Mouse (Mus musculus): ENCODE results near the gene Asb16. TPM values are rescaled to one million over a fixed set of nuclear protein-coding genes. Genes with fewer than 3 reads are reported as not detected.

The Asb16 gene
- total and polyA plus RNA-seq, 3 experiments, result 0.74 to 1.1 (median 0.89) TPM

DNA sequence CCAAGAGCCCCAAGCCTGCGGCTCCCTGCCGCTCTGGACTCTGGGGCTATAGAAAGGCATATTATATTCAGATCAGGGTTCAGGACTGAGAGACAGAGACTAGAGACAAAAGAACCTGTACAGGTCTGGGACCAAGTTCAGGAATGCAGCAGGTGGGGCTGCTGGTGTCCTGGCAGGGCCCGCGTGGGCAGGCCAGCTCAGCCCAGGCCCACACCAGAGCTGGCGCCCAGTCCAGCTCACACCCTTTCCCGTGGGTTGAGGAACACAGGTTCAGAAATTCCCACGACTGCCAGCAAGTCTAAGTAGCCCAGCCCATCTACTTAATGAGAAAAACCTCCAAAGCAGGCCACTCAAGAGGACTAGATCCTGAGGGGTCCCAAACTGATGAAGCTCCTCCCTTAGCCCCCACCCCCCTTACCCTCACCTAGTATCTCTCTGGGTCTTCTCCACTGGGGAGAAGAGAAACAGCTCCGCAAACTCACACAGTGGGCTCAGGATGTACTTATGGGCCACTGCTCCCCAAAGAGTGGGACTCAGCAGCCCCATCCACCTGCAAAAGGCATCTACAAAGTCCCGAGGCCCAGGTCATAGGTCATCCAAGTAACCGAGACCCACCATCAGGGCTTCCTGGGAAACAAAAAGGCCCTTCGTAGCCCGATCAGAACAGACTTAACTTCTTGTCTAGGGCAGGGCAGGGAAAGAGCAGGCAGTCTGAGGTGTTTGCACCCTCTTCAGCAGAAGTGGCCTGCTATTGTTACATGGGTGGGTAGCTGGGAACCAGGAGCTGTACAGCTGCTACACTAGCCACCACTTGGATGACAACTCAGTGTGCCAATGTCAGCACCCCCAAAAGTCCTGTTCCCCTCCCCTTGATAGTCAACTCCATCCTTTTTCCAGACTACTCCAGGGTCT is 42.2 kb upstream of the Asb16 start:
- WGBS, result 57% methylated on average over 12 of the region's 12 CpGs
- intact Hi-C loops (cut with DNase I), result no loop called here
- TF ChIP-seq EP300 (IDR thresholded peaks at IDR 0.05; ENCODE audit: insufficient read depth, low read depth, low read length) (no peak), CTCF (IDR thresholded peaks at IDR 0.05) (no peak), POLR2A (IDR thresholded peaks at IDR 0.05; ENCODE audit: insufficient read depth, low read depth, low read length) (no peak)
- peaks cover 5% of the 10 kb centered on the region; the same call in 1 of the 2 replicates for H3K79me2 ChIP-seq (replicated peaks; ENCODE audit: control insufficient read depth, insufficient read depth, low read length)
- no peak overlapping the region for H3K9ac ChIP-seq (ENCODE audit: low read depth, low read length)
- peak overlapping the region; percentile 20 for H3K27ac ChIP-seq
- H3K36me3 ChIP-seq (ENCODE audit: control insufficient read depth, insufficient read depth, low read length), result peaks cover 6% of the 10 kb centered on the region; the same call in 1 of the 2 replicates
- peak in 1 of 2 experiments; percentile 22 for DNase-seq
- H3K4me3 ChIP-seq, result no peak overlapping the region
- H3K27me3 ChIP-seq (ENCODE audit: control insufficient read depth, insufficient read depth, low read length), result no peaks in the 10 kb centered on the region
- peaks cover 38% of the 10 kb centered on the region for H3K4me1 ChIP-seq (ENCODE audit: control insufficient read depth, insufficient read depth, low read length)

DNA sequence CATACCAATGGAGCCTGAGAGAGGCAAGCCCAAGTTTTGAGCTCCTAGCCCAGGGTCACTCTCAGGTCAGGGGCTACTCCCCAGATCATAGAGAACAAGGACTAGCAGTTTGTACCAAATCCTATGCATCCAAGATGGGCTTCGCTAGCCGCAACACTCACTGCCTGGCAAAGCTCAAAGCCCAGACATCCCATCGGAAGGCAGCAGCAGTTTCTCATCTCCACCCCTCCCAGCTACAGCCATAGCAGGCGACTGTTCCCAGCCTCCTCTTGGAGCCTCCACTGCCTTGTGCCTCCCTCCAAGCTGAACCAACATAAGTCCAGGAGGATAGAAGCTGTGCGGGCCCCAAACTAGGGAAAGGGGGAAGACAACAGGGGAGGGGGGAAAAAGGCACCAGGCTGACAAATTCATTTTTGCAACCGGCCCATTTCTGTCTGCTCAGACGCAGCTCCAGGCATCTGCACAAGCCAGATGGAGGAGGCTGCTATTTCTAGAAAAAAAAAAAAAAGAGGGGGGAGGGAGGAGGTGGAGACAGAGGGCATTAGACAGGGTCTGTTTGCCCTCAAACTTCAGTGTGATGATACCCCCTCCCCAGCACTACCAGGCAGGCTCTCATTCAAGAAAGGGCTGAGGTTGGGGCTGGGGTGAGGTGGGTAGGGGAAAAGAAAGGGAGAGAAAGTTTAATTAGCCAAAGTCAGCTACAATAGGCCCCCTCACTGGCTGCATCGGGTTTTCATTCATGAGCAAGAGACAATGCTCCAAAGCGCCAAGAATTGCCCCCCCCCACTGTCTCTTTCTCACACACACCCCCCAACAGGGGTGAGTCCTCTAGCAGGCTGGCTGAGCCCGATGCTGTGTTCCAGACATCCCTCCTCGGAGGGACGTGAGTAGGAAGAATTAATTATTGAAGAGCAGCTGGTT is 41.0 kb upstream of the Asb16 start:
- WGBS, result 37% methylated on average over 12 of the region's 12 CpGs
- H3K4me3 ChIP-seq, result no peak overlapping the region; the same call in 1 of the 2 replicates
- peaks cover 5% of the 10 kb centered on the region; the same call in 1 of the 2 replicates for H3K79me2 ChIP-seq (replicated peaks; ENCODE audit: control insufficient read depth, insufficient read depth, low read length)
- TF ChIP-seq CTCF (IDR thresholded peaks at IDR 0.05) (no peak), EP300 (IDR thresholded peaks at IDR 0.05; ENCODE audit: insufficient read depth, low read depth, low read length) (no peak), POLR2A (IDR thresholded peaks at IDR 0.05; ENCODE audit: insufficient read depth, low read depth, low read length) (no peak)
- peaks cover 33% of the 10 kb centered on the region for H3K4me1 ChIP-seq (ENCODE audit: control insufficient read depth, insufficient read depth, low read length)
- H3K9ac ChIP-seq (ENCODE audit: low read depth, low read length), result 0 out of 2 replicates have a peak overlapping the region, but pooled peaks have one; percentile 10
- intact Hi-C loops (cut with DNase I), result loop anchor here (2.0 kb wide), 1 partner anchor 43 kb away; the partner anchor contains the start of gene Lsm12
- peak in 1 of 2 experiments; percentile 33 for DNase-seq
- peaks cover 6% of the 10 kb centered on the region; the same call in 1 of the 2 replicates for H3K36me3 ChIP-seq (ENCODE audit: control insufficient read depth, insufficient read depth, low read length)
- no peaks in the 10 kb centered on the region for H3K27me3 ChIP-seq (ENCODE audit: control insufficient read depth, insufficient read depth, low read length)
- no peak overlapping the region for H3K27ac ChIP-seq

GRCm38 (mm10) chr11:102228191-102228545 is 40.4 kb upstream of the Asb16 start:
- Histone ChIP-seq H3K27ac (peak overlapping the region; percentile 40), H3K36me3 (ENCODE audit: control insufficient read depth, insufficient read depth, low read length) (peaks cover 3% of the 10 kb centered on the region; the same call in 1 of the 2 replicates), H3K4me3 (peak overlapping the region; percentile 17; the same call in 1 of the 2 replicates), H3K4me1 (ENCODE audit: control insufficient read depth, insufficient read depth, low read length) (peaks cover 31% of the 10 kb centered on the region), H3K79me2 (replicated peaks; ENCODE audit: control insufficient read depth, insufficient read depth, low read length) (peaks cover 5% of the 10 kb centered on the region; the same call in 1 of the 2 replicates), H3K9ac (ENCODE audit: low read depth, low read length) (0 out of 2 replicates have a peak overlapping the region, but pooled peaks have one; percentile 1), H3K27me3 (ENCODE audit: control insufficient read depth, insufficient read depth, low read length) (no peaks in the 10 kb centered on the region)
- WGBS, result 35% methylated on average over 9 of the region's 9 CpGs
- DNase-seq, result peak in 1 of 2 experiments; percentile 23
- intact Hi-C loops (cut with DNase I), result loop anchor here (2.0 kb wide), 1 partner anchor 43 kb away; the partner anchor contains the start of gene Lsm12
- TF ChIP-seq CTCF (IDR thresholded peaks at IDR 0.05), result no peak
- no peak for TF ChIP-seq EP300 (IDR thresholded peaks at IDR 0.05; ENCODE audit: insufficient read depth, low read depth, low read length)
- no peak for TF ChIP-seq POLR2A (IDR thresholded peaks at IDR 0.05; ENCODE audit: insufficient read depth, low read depth, low read length)

- peak overlapping the region; percentile 91 for H3K9ac ChIP-seq (ENCODE audit: low read depth, low read length)
- H3K79me2 ChIP-seq (replicated peaks; ENCODE audit: control insufficient read depth, insufficient read depth, low read length), result peaks cover 5% of the 10 kb centered on the region; the same call in 1 of the 2 replicates
- TF ChIP-seq EP300 (IDR thresholded peaks at IDR 0.05; ENCODE audit: insufficient read depth, low read depth, low read length) (no peak), CTCF (IDR thresholded peaks at IDR 0.05) (no peak), POLR2A (IDR thresholded peaks at IDR 0.05; ENCODE audit: insufficient read depth, low read depth, low read length) (no peak)
- intact Hi-C loops (cut with DNase I), result loop anchor here (2.0 kb wide), 1 partner anchor 44 kb away; the partner anchor contains the start of gene Lsm12
- H3K4me1 ChIP-seq (ENCODE audit: control insufficient read depth, insufficient read depth, low read length), result peaks cover 30% of the 10 kb centered on the region
- no peaks in the 10 kb centered on the region for H3K27me3 ChIP-seq (ENCODE audit: control insufficient read depth, insufficient read depth, low read length)
- H3K27ac ChIP-seq, result peak overlapping the region; percentile 96
- DNase-seq, result peak in 1 of 2 experiments; percentile 25
- WGBS, result 11% methylated on average over 7 of the region's 7 CpGs
- H3K36me3 ChIP-seq (ENCODE audit: control insufficient read depth, insufficient read depth, low read length), result peaks cover 3% of the 10 kb centered on the region; the same call in 1 of the 2 replicates
- peak overlapping the region; percentile 89 for H3K4me3 ChIP-seq
Observed at GRCm38 (mm10) chr11:102228646-102229268, 39.8 kb upstream of the Asb16 start.

Measured in heart, adult 2 months (tissue).